ENCODE assay signal across 21 mouse cellular contexts in the genomic region with DNA sequence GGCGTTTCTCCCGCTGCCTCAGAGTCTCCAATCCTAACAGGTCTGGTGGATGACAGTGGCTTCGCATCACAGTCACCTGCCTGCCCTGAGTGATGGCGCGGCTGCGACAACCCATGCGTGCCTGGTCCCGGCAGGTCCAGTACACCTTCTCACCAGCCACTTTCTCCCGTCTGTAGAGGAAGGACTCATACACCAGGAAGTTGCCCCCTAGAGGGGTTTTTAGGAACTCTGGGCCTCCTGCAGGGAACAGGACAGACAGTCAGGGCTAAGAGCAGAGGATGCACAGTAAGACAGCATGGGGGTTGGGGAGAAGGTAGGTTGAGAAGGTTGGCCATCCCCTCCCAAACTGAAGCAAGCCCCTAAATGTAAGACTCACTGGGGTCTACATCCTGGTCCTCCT. TPM values are rescaled to one million over a fixed set of nuclear protein-coding genes. Genes with fewer than 3 reads are reported as not detected.
"Had no signal": no experiment of that assay in that cellular context is flagged by ENCODE, and none has a peak within 500 bp of the region (broad histone marks: within the 10 kb centered on the region; RNA-seq: fewer than 3 reads in every experiment).

No protein-coding gene starts in this region.

- H3K27me3 ChIP-seq: liver, embryonic 12.5 days; liver, embryonic 15.5 days; lung, embryonic 15.5 days; megakaryocyte, embryonic 14.5 days; midbrain, embryonic 12.5 days; neural tube, embryonic 13.5 days; neural tube, embryonic 15.5 days; stomach, embryonic 15.5 days had no signal

- ATAC-seq: liver, embryonic 12.5 days; liver, postnatal 0 days; lung, postnatal 0 days had no signal

- H3K4me3 ChIP-seq: liver, embryonic 12.5 days; liver, embryonic 15.5 days; lung, embryonic 15.5 days; megakaryocyte, embryonic 14.5 days; midbrain, embryonic 12.5 days; neural tube, embryonic 13.5 days; neural tube, embryonic 15.5 days; stomach, embryonic 15.5 days had no signal

- H3K9ac ChIP-seq: liver, embryonic 12.5 days; liver, embryonic 15.5 days; liver, postnatal 0 days; lung, embryonic 15.5 days; midbrain, embryonic 12.5 days; neural tube, embryonic 13.5 days; neural tube, embryonic 15.5 days; stomach, embryonic 15.5 days had no signal

- H3K36me3 ChIP-seq: liver, embryonic 15.5 days had no signal

- H3K9me3 ChIP-seq: liver, embryonic 12.5 days; liver, embryonic 15.5 days; lung, embryonic 15.5 days; megakaryocyte, embryonic 14.5 days; midbrain, embryonic 12.5 days; neural tube, embryonic 13.5 days; neural tube, embryonic 15.5 days; stomach, embryonic 15.5 days had no signal

- H3K4me2 ChIP-seq: liver, embryonic 12.5 days; liver, embryonic 15.5 days; lung, embryonic 15.5 days; midbrain, embryonic 12.5 days; neural tube, embryonic 13.5 days; neural tube, embryonic 15.5 days; stomach, embryonic 15.5 days had no signal

- H3K4me1 ChIP-seq: liver, embryonic 15.5 days; lung, embryonic 15.5 days; midbrain, embryonic 12.5 days; neural tube, embryonic 13.5 days; neural tube, embryonic 15.5 days; stomach, embryonic 15.5 days had no signal

- H3K27ac ChIP-seq: liver, embryonic 12.5 days; liver, embryonic 15.5 days; lung, embryonic 15.5 days; macrophage; midbrain, embryonic 12.5 days; neural tube, embryonic 13.5 days; neural tube, embryonic 15.5 days; stomach, embryonic 15.5 days; stomach, postnatal 0 days had no signal

- DNase-seq: liver, postnatal 0 days; lung, adult 2 months; lung, postnatal 14 days; lung, postnatal 36 days; midbrain, embryonic 14.5 days; right cerebral cortex, postnatal 25 days; right cerebral cortex, postnatal 4 days; thymus, adult 2 months; thymus, postnatal 25 days; thymus, postnatal 4 days had no signal

RNA-seq across cellular contexts. Expression of a gene that starts 14.6 kb away (rescaled TPM):
- polyA plus RNA-seq: liver, embryonic 15.5 days; liver, postnatal 0 days; macrophage had no signal
